Mouse (Mus musculus) T-cell, adult 2 months (primary cell): ENCODE results near the gene Erc1.

Experiments used
- DNase-seq: peaks from one replicate; pipeline ENCODE4 v3.0.0; 2022; ENCODE audit warnings: low spot score

Erc1 gene

DNA sequence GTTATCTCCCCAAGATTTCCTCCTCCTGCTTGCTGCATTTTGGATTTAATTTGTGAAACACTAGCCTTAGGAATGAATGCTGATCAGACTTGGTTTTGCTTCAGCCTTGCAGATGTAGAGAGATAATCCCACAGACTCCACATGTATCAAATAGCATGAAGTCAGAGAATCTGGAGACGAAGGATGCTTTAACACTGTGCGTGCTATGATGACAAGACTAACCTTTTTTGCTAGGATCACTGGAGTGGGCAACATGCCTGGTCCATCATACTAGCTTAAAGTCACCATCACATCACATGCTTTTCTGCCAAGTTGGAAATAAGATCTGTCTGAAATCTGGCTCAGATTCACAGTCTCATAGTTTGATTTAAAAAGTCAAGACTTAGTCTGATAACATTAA is 260.1 kb downstream of the Erc1 start:
- no peak for DNase-seq

DNA sequence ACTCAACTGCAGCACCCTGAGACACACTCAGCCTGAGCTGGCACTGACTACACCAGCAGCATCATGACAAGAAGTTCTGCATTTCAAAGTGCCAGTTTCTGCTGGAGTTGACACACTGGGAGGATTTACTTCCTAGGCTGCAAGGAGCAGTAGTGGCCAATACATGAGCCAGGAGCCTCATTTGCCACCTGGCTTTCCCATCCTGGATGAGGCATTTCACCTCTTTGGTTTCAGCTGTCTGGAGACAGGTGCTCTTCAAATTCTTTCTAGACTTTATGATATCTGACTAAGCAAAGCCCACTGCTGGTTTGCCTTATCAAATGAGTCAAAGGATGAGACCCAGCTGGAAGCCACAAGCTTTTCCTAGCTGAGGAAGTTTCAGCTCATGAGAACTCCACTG is 260.5 kb downstream of the Erc1 start:
- no peak for DNase-seq

DNA sequence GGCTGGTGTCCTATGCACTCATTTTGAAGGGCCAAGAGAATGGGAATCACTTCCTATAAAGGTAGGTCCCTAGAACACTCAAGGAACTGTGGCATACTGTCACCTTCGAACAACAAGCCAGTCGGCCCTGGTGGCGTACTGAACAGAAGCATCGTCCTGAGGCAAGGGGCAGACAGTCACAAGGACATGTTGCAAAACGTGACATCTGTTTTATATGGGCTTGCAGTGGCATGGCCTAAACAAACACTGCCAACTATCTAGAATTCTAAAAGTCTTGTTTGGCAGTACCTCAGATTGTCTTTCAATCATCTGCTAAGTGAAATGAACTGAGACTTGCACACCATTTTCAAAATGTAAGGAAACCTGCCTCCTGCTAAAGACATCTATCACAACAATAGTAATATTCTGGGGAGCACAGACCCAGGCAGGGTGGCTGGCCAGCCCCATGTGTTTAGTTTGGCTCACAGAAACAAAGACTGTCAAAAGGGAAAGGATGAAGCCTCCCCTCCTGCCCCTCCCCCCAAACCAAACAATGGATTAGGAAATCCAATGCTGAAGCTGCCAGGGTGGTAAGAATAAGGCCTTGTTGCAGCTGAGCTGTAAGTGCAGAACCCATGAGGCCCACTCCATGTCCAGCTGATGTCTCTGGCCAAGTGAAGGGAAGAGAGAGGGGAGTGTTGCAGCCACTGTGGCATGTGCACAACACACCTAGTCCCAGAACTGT is 262.2 kb downstream of the Erc1 start:
- no peak for DNase-seq

DNA sequence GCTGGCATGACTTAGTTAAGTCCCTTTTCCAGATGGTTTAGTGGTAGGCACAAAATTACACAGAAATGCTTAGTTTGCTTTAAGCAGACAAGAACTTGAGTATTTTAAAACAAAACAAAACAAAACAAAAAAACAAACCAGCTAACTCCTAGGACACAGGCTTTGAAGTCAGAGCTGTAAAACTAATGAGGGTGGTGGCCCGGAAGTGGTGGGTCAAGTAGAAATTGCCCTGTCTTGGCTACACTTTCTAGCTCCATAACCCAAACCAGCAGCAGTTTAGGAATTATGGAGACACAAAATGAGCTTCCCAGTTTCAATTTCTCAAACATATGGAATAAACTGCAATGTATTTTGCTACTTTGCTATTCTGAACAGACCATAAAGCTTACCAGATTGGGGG is 263.9 kb downstream of the Erc1 start:
- no peak for DNase-seq

DNA sequence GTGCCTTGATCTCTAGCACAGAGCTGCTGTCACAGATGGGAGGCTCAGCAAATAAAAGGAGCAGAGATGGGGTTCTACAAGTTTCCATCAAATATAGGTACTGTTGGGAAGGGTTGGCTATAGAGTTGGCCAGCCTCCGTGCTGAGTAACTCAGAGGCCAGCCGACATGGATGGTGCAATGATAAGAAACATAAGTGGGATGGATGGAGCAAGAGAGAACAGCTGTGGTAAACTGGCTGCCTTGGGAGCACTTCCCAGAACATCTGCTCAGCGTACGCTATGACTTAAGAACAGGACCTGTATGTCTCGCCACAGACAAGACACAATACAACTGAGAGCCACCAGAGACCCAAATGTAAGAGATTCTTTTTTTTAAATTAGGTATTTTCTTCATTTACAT is 264.8 kb downstream of the Erc1 start:
- DNase-seq, result no peak

DNA sequence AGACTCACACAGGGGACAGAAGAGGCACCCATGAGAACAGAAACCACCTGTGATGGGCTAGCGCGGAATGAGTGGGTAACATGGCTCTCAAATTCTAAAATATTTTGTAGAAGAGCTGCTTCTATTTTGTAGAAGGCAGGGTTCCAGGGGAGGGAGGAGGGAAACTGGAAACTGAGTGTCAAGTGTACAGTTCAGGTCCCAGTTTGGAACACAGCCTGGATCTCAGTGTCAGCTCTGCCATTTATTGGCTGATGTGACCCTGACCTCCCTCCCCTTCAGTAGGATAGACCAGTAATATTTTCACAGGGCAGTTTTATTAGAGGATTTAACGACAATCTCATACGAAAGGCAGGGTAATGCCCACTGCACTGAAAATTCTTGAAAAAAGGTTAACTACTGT is 271.3 kb downstream of the Erc1 start:
- DNase-seq, result no peak

DNA sequence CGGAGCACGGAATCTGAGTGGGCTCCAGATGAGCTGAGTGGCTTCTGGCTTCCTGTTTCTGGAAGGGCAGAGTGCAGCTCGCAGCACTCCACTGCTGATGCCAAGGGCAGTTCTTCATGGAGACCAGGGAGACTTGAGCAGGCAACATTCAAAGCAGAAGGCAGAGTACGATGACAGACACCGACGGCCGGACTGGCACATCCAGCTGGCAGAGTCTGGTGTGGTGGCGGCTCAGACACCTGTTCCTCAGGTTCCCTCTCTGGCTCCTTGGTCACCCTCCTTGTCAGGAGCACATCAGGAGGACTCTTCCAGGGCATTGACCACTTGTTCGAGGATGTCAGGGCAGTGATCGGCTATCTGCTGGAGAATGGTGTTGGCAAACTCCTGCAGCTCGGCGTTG is 272.6 kb downstream of the Erc1 start:
- DNase-seq, result no peak

DNA sequence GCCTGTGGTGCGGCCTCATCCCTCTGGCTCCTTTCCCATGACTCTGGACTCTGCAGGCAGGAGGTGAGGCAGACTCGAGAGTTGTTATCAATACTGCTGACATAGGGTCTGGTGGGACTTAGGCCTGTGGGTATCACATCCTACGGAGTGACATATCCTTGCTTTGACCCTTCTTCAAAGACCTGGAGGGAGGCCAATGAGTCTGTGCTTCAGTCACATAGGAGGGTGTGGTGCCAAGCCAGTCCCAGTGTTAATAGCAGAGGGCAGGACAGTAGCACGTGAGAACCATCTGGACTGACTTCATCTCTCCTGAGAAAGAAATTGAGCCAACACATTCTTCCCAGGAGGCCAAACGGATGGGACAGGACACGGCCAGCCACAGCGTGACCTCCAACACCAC is 275.7 kb downstream of the Erc1 start:
- DNase-seq, result no peak

DNA sequence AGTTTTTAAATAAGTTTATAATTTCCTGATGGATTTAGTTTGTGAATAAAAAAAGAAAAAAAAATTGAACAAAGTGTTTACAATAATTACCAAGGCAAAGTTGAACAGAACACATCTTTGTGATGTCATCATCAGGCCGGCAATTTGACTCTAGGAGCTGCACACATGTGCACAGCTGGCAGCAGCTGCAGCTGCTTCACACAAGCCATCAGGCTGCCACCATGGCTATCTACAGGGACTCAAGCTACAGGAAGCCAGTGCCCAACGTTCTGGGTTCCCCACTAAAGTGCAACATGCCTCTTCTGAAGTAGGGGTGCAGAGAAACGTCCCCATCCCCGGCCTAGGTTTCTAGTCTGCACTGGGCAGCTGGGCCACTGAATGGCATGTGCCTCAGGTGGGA is 277.2 kb downstream of the Erc1 start:
- DNase-seq, result no peak

DNA sequence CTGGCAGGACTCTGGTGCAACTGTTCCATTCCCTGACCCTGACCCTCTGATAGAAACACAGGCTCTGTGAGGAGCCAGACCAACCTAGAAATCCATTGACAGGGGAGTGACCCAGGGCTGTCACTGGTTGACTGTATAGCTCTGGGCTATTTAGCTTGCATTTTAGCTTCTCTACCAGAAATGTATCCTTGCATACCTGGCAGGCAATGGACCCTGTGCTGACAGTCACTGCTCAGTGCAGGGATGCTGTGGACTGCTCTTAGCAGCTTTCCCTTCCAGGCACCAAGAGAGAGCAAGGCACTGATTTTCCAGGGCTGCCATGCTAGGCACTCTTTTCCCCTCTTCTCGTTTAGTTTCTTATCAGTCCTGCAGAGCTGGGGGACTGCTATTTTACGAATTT is 279.6 kb downstream of the Erc1 start:
- no peak for DNase-seq

DNA sequence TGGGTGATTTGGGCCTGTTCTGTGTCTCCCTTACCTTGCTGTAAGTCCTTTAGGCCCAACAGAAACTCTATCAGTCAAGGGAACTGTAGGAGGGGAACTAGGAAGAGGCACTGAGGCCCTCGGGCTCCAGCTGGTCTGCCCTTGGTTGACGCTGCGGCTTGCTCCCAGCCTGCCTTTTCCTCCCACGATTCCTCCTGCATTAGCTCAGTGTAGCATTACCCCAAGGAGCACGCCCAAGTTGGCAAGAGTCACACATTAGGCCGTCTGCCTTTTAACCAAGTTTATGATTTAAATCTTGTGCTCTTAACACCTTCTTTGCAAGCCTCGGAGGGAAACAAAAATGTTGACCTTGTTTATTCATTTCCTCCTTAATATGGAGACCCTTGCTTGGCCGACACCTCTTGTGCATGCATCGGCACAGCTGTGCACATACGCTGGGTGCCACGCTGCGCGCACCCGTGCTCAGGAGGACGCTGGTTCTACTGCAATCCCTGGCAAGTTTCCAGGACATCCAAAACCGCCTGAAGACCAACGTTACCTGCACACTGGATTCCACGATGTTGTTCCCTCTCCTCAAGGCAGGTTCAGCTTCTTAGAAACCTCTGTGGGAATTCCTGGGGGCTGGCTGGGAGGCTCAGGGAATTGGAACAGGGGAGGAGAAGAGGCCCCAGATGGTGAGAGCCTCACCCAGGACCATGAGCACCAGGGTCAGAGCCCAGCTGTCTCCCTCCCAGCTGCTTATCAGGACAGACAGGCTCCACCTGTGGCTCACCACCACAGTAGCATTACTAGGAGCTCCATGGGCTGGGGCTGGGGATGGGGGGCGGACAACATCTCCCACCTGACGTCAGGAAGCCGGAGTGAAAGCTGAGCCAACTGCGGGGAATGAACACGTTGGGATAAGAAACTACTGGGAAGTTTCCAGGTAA is 282.3 kb downstream of the Erc1 start:
- no peak for DNase-seq

DNA sequence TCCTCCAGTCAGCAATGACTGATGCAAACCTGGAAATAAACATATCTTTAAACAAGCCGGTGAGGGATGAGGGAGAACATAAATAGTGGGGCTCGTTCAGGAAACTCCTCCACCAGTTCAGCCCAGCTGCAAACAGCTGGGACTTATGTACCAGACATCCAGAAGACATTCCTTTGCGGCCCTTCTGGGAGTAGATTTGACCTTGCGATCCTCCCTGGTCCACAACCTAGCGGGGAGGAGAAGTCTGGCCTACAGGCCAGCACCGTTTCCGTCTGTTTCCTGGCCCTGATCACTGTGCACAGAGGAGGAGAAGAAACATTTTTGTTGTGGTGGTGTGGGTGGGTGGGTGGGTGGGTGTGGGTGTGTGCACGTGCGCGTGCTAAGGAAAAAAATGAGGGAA is 285.4 kb downstream of the Erc1 start:
- DNase-seq, result no peak

DNA sequence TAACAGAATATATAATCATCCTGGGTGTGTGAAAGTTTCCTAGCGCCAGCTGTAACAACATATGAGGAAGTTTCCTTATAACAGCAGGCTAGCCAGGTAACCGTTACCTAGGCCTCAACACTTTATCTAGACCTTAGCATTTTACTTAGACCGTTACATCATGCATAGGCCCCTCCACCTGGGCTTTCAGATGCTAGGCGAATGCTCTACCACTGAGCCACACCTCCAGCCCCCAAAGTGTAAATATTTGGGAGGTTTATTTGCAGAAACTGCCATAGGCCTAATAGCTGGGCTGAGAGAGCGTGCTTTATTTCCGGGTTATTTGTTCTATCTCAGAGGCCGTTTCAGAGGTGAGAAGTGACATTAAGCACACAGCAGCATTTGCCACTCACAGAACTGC is 289.1 kb downstream of the Erc1 start:
- DNase-seq, result no peak

DNA sequence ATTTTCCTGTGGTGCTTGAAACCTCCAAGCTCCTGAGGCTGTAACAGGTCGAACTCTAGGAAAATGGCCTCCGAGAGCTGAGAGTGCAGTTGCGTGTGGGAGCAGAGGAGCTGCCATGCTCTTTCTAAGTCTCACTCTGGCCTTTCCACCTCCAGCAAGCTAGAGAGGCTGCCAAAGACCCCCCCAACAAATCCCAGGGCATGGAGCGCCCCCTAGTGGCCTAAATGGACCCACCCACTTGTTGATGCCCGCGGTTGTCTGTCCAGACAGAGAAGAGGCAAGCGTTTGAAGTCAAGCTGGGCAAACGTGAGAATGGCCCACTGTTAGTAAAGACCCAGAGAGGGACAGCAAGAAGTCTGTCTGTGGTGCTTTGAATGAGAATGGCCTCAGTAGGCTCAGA is 293.5 kb downstream of the Erc1 start:
- peak; percentile 10 for DNase-seq

DNA sequence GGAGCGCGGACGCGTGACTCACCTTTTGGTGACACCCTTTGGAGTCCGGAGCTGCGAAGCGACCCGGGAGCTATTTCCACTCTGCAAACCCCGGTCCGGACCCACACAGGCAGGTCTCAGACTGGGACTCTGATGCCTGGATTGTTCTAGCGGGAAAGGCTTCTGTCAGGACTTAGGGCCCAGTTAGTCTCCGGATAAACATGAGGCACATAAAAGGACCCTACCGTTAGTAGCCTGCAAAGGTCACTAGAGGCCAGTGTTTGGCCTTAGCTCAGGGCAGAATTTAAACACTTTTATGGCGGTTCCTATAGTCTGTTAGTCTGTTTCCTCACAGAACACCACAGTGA is 303.5 kb downstream of the Erc1 start:
- DNase-seq, result no peak

DNA sequence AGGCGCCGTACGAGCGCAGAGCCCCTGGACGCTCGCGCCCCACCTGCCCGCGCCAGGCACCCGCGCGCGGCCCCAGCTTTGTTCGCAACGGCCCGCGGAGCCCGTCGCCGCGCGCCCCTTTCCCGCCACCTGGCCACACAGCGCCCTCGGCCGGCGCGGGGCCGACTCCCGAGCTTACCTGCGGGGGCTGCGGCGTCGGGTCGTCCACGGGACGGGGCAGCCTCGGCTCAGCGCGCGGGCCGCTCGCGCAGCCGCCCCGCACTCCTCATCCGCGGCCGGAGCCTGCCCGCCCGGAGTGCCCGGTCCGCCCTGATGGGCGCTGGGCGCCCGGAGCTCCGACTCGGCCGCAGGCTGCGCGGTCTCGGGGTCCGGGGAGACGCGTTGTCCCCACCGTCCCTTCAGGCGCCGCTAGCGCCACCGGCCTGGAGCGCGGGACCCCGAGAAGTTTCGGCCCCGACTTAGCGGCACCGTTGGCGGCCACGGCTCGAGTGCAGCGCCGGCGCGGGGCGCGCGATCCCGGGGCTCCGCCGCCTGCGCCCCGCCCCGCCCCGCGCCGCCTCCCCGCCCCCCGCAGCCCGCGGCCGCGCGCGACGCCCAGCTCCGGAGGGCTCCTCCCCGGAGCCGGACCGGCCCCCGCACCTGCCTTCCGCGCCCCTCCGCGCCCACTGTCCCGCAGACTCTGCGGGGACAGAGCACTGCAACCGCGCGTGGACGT is 304.0 kb downstream of the Erc1 start, which contains the start of gene Wnt5b:
Wnt5b (minus strand) TSS at position 545 of the 715 bp plus-strand sequence.
- peak; percentile 13 for DNase-seq

DNA sequence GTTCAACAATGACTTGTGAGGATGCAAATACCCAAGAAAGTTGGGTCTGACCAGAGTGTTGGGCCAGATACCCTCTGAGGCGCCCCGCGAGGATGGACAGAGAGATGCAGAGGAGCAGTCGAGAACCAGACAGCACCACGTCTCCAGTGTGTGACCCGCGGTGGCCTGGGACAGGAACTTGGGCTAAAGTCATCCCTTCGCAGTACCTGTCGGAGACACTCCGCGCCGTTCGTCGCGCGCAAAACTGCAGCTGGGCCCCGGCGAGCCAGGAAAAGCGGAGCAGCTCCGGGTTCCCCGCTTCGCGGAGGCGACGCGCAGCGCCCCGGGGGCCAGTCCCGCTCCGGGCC is 304.5 kb downstream of the Erc1 start:
- DNase-seq, result peak; percentile 19

DNA sequence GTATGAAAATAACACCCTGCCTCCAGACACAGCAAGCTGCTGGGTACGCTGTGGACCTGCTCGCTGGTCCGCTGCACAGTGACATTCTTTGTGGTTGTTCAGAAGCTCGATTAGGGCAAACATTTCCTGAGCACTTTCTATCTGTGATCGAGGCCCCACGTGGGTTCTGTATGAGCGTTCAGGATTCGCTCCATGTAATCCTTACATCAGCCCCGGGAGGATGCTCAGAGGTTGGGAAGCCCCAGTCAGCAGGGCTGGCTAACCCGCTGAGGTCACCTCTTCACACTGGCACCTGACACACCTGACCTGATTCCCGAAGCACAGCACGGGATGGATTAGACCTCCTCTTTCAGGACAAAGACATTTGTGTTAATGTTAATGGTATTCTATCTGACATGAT is 312.1 kb downstream of the Erc1 start:
- DNase-seq, result no peak

DNA sequence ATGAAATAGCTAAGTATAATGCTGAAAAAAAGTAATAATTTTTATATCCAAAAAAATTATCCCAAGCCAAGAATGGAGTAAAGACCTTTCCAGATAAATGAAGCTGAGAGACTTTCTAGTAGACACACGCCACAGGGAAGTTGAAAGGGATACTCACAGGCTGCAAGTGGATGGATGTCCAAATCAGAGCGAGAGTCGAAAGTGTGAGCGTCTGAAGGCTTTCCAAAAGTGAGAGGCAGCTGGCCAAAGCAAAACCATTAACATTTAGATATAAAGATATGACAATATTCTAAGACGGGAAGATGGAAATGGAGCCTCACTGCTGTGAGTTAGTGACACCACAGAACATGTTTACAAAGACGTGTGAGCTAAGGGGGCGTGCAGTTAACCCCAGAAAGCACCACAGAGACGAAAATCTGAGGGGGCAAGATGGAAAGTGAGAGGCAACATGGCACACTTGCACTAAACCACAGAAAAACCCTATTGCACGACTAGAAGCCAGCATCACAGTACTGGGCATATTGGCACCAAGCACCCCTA is 314.7 kb downstream of the Erc1 start:
- DNase-seq, result no peak

DNA sequence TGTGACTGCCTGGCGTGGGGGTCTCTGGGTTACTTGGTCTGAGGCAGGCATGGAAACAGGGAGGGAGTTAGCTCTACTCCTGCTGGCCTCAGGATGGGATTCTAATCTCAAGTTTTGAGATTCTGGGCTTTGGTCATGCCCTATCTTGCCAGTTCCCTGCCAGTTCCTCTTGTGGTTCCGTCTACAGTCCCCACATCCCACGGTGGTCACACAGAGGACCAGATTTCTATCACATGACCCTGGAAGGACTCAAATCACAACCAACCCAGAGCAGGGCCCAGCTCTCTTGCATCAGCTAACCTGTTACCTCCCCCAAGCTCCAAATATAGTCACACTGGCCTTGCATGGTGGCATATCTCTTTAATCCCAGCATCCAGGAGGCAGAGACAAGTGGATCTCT is 318.3 kb downstream of the Erc1 start:
- no peak for DNase-seq

DNA sequence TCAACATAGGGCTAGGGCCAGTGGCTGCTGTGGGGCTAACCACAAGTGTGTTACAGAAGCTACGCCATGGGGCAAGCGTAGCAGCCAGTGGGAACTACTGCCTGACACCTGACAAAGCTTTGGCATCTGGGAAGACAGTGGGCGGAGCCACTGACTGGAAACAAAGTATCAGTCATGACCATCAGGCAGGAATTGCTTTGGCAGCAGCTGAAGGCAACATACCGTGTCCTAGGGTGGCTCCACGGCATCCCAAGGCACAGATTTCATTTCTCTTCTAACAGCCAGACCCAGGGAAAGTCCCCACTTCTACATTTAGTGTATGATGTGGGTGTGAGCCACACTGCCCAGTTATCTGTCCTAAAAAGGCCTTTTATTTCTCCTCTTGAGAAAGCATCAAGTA is 321.5 kb downstream of the Erc1 start:
- DNase-seq, result no peak

DNA sequence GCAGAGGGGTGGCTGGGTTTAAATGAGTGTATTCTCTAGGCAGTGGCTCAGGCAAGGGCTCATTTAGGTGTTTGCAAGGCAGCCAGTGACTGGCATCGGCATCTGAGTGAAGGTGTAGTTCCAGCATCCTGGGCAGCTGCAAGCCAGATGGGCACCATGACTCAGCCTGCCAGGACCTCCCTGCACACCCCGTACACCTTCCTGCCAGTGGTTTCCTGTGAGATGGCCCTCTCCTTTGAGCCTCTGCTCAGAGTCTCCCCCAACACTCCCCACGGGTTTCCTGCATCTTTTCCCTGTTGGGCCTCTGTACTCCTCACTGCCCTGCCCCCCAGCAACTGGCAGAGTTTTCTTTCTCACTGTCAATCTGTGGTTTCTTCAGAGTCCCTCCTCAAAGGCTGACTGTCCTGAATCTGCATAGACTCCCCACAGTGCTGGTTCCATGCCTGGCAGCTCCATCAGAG is 326.0 kb downstream of the Erc1 start:
- DNase-seq, result peak; percentile 49

DNA sequence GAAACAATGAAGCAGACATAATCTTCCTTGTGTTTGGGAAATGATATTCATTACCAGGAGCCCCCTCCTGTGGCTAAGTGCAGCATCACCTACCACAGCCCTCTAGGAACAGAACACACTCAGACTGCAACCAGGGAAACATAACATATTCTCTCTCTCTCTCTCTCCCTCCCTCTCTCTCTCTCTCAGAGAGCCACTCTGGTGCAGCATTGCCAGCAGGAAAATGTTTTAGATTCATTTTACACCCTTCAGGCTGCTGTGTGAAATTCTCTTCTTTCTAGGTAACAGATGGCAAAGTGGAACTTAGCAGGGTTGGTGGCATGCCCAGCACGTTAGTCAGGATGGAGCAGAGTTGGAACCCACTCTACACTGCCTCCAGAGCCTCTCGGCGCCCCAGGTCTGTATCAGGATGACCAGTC is 326.5 kb downstream of the Erc1 start:
- DNase-seq, result peak; percentile 40
